Mouse (Mus musculus): ENCODE data around the gene Etv6.

The Etv6 gene

GRCm38 (mm10) chr6:134273884-134274283, 238.4 kb downstream of the Etv6 start:
- DNase-seq, result no peak

GRCm38 (mm10) chr6:134276954-134277353, 241.5 kb downstream of the Etv6 start:
- no peak for DNase-seq

GRCm38 (mm10) chr6:134282095-134282494, 246.6 kb downstream of the Etv6 start:
- DNase-seq, result no peak

GRCm38 (mm10) chr6:134291823-134292222, 256.3 kb downstream of the Etv6 start:
- DNase-seq, result no peak

- DNase-seq, result no peak
Measured at GRCm38 (mm10) chr6:134292404-134292803, 256.9 kb downstream of the Etv6 start.

- no peak for DNase-seq
Measured at GRCm38 (mm10) chr6:134293615-134294508, 258.4 kb downstream of the Etv6 start.

- no peak for DNase-seq
Measured at GRCm38 (mm10) chr6:134297884-134298619, 262.6 kb downstream of the Etv6 start.

- no peak for DNase-seq
Measured at GRCm38 (mm10) chr6:134301951-134302350, 266.5 kb downstream of the Etv6 start.

GRCm38 (mm10) chr6:134311346-134311745, 275.8 kb downstream of the Etv6 start:
- DNase-seq, result no peak

- no peak for DNase-seq
Measured at GRCm38 (mm10) chr6:134312571-134312970, 277.1 kb downstream of the Etv6 start.

GRCm38 (mm10) chr6:134317371-134317770, 281.9 kb downstream of the Etv6 start:
- no peak for DNase-seq
